Mouse (Mus musculus) liver, postnatal 0 days (tissue): ENCODE measurements at regions not wholly inside any gene's neighbourhood (a gene's known extent, or its start where the extent isn't known, plus 50 kb on each side); places are given as distances from the start of the nearest gene placed in this dataset.

Experiments
- CTCF ChIP-seq: sonication (generic); IDR thresholded peaks from 2 replicates; pipeline ENCODE4 v1.5.1; 2016; ENCODE audit warnings: antibody characterized with exemption, low read depth
- EP300 ChIP-seq: IDR thresholded peaks from 2 replicates; pipeline ENCODE4 v1.6.1; 2016; ENCODE audit warnings: antibody characterized with exemption, low read depth, mild to moderate bottlenecking

DNA sequence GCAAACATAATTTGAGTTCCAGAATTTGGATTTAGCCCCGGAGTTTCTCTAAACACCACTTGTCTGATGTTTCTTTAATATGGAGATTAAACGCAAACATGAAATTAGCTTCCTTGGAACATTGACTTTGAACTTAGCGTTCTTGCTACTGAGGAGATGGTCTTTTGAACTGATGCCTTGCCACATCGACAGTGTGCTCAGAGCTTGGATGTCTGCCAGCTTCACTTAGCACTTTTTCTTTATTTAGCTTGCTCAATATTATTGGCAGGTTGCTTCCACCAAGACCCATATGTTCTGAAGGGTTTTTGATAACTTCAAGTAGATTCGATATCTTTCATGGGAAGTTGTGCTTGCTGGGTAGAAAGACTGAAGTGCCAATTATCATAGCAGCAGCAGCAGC lies 143.5 kb downstream of the Mterf1b start:
- TF ChIP-seq CTCF (no peak), EP300 (0 out of 2 replicates have a peak, but pooled peaks have one; percentile 22)
